Mouse (Mus musculus): ENCODE results near the gene Anxa5. TPM values are rescaled to one million over a fixed set of nuclear protein-coding genes. Genes with fewer than 3 reads are reported as not detected.

The Anxa5 gene
- total RNA-seq, 2 experiments from 2014 or later = 616 to 644 TPM

DNA sequence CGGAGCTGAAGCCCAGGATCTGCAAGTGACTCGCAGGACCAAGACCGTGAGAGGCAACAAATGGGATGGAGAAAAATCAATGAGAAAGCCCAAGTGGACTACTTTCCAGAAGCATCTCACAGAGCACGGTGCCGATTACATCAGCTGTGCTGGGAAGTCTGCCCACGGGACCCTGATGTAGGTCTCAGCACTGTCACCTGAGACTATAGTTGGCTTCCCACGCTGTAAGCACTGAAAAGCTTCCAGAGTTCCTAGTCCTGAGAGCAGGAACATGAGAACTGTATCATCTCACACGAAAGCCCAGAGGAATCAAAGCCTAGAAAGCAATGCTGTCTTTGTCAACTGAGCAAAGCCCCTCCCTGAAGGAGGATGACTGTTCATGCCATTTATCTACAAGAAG lies 20.6 kb downstream of the Anxa5 start:
- no peak for DNase-seq (ENCODE audit: low spot score in 2 of 2)

DNA sequence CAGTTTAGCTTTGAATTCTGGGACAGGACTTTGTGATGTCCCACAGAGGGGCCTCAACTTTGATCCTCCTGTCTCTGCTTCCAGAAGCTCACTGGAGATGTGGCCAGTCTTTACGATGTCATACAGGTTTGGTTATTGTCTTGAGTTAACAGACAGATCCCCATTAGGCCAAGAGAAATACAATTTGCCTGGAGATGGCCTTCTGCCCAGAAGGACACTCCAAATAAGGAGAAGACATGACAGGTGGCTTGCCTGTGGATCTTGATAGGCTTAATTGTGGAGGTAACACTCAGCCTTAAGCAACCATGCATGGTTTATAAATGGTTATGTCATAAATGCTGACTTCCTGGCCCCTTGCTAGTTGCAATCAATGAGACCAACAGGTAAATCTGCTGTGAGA lies 23.2 kb downstream of the Anxa5 start:
- no peak for DNase-seq (ENCODE audit: low spot score in 2 of 2)

DNA sequence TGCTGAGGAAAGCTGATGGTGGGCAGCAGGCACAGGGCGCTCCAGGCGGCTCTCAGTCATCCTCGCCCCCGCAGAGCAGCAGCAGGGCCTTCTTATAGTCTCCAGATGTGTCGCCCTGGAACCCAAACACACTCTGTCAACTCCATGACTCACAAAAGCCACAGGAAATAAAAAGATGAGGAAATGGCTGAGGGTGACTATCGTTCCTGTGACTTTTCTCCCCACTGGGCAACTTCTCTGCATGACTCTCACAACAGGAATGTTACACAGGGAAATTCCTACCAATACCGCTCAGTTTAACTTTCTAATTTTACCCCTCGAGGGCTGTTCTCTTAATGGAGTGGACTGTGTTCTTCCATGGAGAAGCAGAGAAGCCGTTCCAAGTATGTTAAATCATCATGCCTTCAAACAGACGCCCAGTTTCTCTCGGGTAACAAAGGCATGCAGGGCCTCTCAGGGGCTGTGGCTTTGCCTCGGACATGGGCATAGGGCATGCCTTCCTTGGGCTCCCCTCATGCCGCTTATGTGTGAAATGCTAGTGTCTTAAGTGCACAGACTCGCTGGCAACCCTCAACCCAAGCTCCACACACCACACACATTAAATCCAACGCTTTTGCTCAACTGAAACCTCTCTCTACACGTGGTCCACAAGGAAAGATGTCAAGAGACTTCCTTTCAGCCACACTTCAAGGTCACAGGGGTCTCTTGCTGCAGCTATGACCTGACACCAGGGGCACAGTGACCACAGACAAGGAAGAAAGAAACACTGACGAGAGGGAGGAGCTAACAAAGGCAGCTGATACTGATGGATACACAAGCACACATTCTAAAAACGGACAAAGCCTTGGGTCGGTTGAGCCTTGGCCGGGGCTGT lies 26.2 kb downstream of the Anxa5 start:
- no peak for DNase-seq (ENCODE audit: low spot score in 2 of 2)

DNA sequence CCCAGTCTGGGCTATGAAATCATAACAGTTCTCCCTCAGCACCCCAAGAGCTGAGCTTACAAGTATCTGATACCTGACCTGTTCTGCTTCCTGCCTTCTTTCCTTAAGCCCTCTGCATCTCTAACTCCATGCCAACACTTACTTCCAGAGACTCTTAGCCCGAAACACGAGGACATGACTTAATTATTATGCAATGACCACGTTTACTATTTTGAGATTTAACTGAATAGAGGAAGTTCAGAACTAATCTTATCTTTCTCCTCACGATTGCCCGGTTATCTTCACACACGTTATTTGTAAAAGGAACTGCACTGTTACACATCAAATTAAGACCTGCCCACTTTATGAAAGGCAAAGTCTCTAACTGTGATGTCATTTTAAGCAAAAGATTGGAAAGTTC lies 28.8 kb downstream of the Anxa5 start:
- DNase-seq (ENCODE audit: low spot score in 2 of 2) = no peak

DNA sequence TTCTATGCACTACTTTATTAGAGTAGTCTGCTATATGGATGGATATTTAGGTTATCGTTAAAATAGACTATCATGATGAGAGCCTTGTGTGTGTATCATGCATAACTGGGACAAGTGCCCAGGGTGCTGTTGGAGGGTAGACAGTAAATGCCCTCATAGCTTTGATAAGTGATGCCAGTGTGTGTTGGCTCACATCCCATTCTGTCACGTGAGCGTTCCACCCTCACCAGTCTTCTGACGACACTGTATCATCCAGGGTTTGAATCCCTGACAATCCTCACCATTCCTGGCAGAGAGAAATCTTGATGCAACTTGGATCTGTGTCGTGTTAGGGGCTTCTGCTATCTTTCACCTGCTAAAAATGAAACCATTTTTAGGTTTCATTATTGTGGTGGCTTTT lies 29.2 kb downstream of the Anxa5 start:
- DNase-seq (ENCODE audit: low spot score in 2 of 2) = no peak

DNA sequence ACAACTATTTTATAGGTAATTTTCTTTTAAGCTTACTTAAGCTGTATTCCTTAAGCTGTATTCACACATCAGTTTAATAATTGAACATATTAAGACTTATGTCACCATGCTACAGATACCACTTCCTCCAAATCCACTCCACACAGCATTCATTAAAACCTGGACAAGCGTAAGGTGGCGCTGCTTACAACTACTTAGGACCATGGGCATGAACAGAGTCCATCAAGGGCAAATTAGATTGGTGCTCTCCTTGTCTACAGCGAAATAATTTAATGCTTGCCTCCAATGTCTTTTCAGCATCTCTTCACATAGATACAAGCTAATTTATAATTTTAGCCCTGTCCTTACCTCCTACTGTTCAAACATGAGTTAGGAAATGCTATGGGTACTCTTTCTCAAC lies 29.7 kb downstream of the Anxa5 start:
- DNase-seq (ENCODE audit: low spot score in 2 of 2) = no peak

DNA sequence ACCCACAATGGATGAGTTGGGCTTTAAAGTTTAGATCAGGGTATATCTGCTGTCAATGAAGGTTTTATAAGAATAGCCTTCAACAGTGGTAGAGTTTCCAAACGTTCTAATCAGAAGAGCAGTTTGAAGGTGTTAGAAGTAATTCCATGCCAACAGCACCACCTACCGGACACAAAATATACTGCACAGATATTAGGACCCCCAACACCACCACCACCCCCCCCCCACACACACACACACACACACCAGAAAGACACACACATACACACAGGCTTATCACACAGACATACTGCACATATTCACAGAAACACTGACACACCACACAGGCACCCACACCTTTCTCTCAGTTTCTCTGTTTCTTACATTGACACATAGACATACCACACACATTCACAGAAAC lies 33.3 kb downstream of the Anxa5 start:
- peak in 1 of 2 experiments; percentile 46 for DNase-seq (ENCODE audit: low spot score in 2 of 2)

DNA sequence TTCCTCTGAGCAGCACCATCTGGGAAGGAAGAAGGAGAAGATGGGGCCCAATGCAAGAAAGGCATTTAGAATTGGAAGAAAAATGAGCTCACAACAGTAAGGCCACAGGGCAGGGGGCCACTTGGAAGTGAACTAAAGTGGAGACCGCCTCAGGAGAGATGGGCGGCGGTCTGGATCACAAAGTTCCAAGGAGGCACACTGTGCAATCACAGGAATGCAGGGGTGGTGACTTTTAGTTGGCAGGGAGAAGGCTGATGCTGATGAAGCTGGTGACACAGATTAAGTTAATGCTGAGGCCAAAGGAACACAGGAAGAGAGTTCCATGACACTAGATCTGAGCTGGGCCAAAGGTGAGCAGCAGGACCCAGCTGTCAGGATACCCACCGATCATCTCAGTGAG lies 35.4 kb downstream of the Anxa5 start:
- DNase-seq (ENCODE audit: low spot score in 2 of 2) = no peak

DNA sequence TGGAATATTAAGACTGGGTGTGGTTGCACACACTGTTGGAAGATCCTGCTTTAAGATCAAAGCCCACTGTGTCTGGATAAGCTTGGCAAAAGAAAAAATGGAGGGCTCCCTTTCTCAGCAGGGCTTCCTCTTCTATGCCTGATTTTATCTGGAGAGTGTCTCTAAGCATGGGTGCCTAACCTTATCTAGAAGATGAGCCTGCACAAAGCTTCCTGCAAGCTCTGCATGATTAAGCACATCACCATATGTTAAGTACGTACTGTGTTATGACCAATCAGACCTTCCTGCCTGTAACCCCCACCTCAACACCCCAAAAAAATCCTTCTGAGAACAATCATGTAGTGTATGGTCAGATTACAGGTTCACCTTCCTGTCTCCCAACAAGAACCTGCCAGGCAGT lies 45.3 kb downstream of the Anxa5 start:
- no peak for DNase-seq (ENCODE audit: low spot score in 2 of 2)

DNA sequence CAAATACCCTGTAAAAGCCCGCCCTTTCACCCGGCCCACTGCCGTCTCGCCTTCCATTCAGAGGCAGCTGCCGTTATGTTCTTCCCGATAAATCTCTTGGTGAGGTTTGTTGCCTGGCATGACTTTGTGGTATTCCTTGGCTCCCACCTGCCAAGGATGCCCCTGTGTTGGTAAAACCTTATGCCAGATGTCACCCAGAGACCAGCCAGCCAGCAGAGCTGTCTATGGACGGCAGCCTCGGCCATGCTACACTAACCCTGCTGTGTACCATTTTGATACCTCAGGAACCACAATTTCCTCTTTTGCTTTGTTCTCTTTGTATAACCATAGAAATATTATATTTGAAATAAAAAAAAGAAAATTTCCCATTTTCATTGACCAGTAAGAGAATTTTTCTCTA lies 48.3 kb downstream of the Anxa5 start:
- no peak for DNase-seq (ENCODE audit: low spot score in 2 of 2)

DNA sequence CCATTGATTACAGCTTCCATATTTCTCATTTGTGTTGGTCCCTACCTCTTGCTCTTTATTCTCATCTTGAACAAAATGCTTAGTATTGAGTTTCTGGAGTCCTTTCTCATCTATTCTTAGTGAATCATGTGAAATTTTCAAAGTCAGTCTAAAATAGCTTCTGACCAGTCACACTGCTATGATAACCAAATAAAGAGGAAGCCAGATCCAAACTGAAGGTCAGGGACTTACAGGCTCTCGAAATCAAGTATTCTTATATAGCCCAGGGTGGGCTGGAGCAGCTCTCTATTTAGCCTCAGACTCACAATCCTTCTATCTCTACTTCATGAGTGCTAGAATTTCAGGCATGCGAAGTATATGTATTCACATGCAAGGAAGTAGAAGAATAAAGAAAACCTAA lies 66.2 kb downstream of the Anxa5 start:
- no peak for DNase-seq (ENCODE audit: low spot score in 2 of 2)

DNA sequence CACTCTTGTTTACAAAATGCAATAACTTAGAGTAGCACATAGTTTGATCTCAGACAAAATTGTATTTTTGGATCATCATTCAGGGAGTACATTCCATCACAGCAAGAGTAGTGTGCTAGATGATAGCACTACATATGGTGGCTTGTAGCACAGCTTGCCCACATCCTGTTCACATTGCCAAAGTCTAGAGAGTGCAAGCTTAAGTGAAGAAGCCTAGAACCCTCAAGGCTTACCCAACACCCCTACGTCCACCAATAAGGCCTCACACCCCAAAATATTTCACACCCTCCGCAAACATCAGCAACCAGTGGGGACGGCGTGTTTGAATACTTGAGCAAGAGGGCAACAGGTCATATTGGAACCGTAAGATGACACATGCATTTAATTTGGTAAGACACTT lies 68.7 kb downstream of the Anxa5 start:
- DNase-seq (ENCODE audit: low spot score in 2 of 2) = no peak

DNA sequence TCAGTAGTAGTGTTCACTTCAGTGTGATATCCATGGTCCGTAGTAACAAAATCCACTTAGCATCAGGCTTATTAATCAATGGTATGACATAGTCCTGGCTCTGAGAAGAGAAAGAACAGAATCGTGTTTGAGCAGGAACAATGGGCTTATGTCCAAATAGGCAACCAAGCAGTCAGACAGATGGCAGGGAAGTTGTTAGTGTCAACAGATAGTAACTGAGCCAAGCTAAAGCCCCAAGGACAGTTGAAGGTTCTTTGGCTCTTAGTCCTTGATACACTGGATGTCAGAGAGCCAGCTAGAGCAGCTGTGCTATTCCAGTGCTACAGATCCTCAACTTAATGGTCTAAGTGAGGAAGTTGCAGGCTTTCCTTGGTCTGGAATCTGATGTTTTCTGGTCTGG lies 69.4 kb downstream of the Anxa5 start:
- no peak for DNase-seq (ENCODE audit: low spot score in 2 of 2)

DNA sequence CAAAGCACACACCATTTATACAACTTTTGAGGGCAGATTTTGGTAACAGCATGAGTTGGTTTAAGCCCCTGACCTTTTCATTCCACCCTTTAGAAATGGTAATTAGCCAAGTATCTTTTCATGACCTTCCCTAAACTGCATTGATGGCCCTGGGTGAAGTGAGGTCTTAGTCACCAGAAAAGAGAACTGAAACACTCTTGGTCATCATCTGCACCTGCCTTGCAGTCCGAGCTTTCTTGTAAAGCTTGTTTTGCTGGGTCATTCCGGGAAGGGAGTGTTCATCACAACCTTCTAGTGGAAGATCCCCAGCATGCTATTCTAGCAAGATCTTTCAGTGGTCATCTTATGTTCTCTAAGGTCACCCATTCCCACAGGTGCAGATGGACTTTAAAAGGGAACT lies 73.8 kb downstream of the Anxa5 start:
- no peak for DNase-seq (ENCODE audit: low spot score in 2 of 2)

DNA sequence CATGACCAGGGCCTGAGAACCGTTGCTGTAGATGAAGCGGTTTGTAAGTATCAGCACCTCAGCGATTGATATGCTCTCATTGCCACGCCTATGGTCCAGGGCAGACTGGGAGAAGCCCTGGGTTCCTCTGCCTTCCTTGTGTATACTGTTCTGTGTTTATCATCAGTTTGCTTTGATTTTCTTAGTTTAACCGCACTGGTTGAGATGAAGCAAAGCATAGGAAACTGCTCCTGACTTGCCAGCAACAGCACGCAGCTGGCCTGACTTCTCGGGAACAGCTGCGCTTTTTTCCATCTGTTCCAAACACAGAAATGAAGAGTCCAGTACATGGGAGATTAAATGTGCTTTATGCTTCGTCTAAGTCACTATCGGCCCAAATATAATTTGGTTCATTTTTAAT lies 75.0 kb downstream of the Anxa5 start:
- DNase-seq (ENCODE audit: low spot score in 2 of 2) = no peak

Small RNA genes lying within 50 kb of the gene (microRNA-seq; reads per million reads assigned to microRNA genes)
- 0.61 to 1.9 reads per million in 2 experiments for gene Mir7009 (ENCODE audit: borderline number of aligned reads in 2 of 2)

Other genes with a start within 250 kb of the Anxa5 start
- gene 1810062G17Rik, start within 50 bp of the Anxa5 start, total RNA-seq (2021) = 1 to 10 TPM in 1 of 2 experiments, not detected in 1; 1.5 TPM
- not detected for gene Gm11549, start 45.9 kb upstream of the Anxa5 start, total RNA-seq (2021)
- 10 to 100 TPM; 26.7 to 31.5 TPM for gene Exosc9, start 76.7 kb upstream of the Anxa5 start, total RNA-seq (2021)
- gene Ccna2, start 96.3 kb upstream of the Anxa5 start, total RNA-seq (2021) = 1 to 10 TPM; 1.3 to 1.5 TPM
- 1 to 10 TPM; 6.7 to 7.7 TPM for gene Bbs7, start 137.6 kb upstream of the Anxa5 start, total RNA-seq (2021)
- 1 to 10 TPM; 1.6 to 2.6 TPM for gene Trpc3, start 214.3 kb upstream of the Anxa5 start, total RNA-seq (2021)